Mouse (Mus musculus) MEL (cell line): Measurements from ENCODE around the gene Gm12166.

Source experiments
- CTCF ChIP-seq, 3 experiments: IDR thresholded peaks in 2 of 3; conservative IDR thresholded peaks in 1 of 3; 2 replicates each; pipeline ENCODE4 v1.5.1; 2011 to 2012; ENCODE audit warnings: low read length in 3 of 3, low read depth in 2 of 3, mild to moderate bottlenecking in 2 of 3, improper control_type of control experiment in 1 of 3, inconsistent platforms in 1 of 3, mixed read lengths in 1 of 3, moderate library complexity in 1 of 3; ENCODE audit not compliant: control insufficient read depth in 1 of 3, insufficient read depth in 1 of 3, poor library complexity in 1 of 3, severe bottlenecking in 1 of 3
- ELF1 ChIP-seq: IDR thresholded peaks from 2 replicates; pipeline ENCODE4 v1.6.1; 2014; ENCODE audit warnings: low read depth, mild to moderate bottlenecking, inconsistent platforms, low read length, improper control_type of control experiment, moderate library complexity
- EP300 ChIP-seq, 2 experiments: IDR thresholded peaks; 2 replicates each; pipeline ENCODE4 v1.6.1; 2011; ENCODE audit warnings: improper control_type of control experiment in 2 of 2, low read length in 2 of 2, low read depth in 1 of 2, mild to moderate bottlenecking in 1 of 2
- JUND ChIP-seq: IDR thresholded peaks from 2 replicates; pipeline ENCODE4 v1.6.1; 2011; ENCODE audit warnings: low read depth, mild to moderate bottlenecking, improper control_type of control experiment, low read length
- MYC ChIP-seq: IDR thresholded peaks from 2 replicates; pipeline ENCODE4 v1.6.1; 2011; ENCODE audit warnings: low read depth, mild to moderate bottlenecking, low read length, improper control_type of control experiment, moderate library complexity
- POLR2A ChIP-seq, 2 experiments: IDR thresholded peaks; 2 replicates each; pipeline ENCODE4 v1.6.1; 2011 to 2012; ENCODE audit warnings: low read length in 2 of 2, mild to moderate bottlenecking in 2 of 2, control low read depth in 1 of 2, improper control_type of control experiment in 1 of 2, low read depth in 1 of 2, moderate library complexity in 1 of 2; ENCODE audit not compliant: control insufficient read depth in 1 of 2, insufficient read depth in 1 of 2, poor library complexity in 1 of 2
- SIN3A ChIP-seq: IDR thresholded peaks from 2 replicates; pipeline ENCODE4 v1.6.1; 2012; ENCODE audit warnings: low read length, improper control_type of control experiment, inconsistent platforms
- UBTF ChIP-seq: IDR thresholded peaks from 2 replicates; pipeline ENCODE4 v1.6.1; 2012; ENCODE audit warnings: low read depth, mild to moderate bottlenecking, inconsistent platforms, low read length, improper control_type of control experiment, moderate library complexity, borderline replicate concordance; ENCODE audit not compliant: insufficient read depth

DNA sequence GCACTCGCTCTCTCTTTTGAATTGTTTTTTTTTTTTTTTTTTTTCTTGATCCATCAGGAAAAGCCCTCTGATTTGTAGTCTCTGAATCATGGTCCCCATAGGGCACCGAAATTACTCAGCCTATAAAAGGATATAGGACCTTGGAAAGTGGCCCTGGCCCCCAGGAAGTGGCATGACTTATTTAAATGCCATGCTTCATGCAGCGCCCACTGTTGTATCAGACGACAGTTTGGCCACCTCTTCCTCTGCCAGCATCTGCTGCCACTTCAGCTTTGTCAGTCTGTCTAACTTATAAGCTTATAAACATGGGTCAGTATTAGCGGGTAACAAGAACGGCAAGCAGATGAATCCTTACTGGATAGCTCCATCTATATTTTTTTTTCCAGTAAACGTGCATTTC lies 19.2 kb downstream of the Gm12166 start:
- no peak for TF ChIP-seq EP300 (IDR thresholded peaks at IDR 0.05; ENCODE audit: low read depth in 1 of 2, low read length in 2 of 2)
- TF ChIP-seq POLR2A (IDR thresholded peaks at IDR 0.05; ENCODE audit: control insufficient read depth in 1 of 2, insufficient read depth in 1 of 2, low read depth in 1 of 2, low read length in 2 of 2, poor library complexity in 1 of 2), result no peak
- no peak for TF ChIP-seq MYC
- TF ChIP-seq JUND, result no peak
- TF ChIP-seq SIN3A, result no peak
- TF ChIP-seq UBTF, result no peak
- TF ChIP-seq ELF1, result no peak
- TF ChIP-seq CTCF (IDR thresholded peaks at IDR 0.05 in 2 of 3, conservative IDR thresholded peaks at IDR 0.05 in 1 of 3; ENCODE audit: control insufficient read depth in 1 of 3, insufficient read depth in 1 of 3, low read depth in 2 of 3, low read length in 3 of 3, poor library complexity in 1 of 3, severe bottlenecking in 1 of 3), result no peak
